Mouse (Mus musculus) heart, postnatal 0 days (tissue): ENCODE results near the gene Pts. TPM values are rescaled to one million over a fixed set of nuclear protein-coding genes. Genes with fewer than 3 reads are reported as not detected.

Experiments used
- ATAC-seq: fragments of 200-750 bp; cut with Nextera tagmentation; 2 replicates; pipeline ENCODE4 v1.8.0; 2017; ENCODE audit warnings: low read depth, moderate number of reproducible peaks, moderate library complexity; ENCODE audit not compliant: insufficient read depth
- DNase-seq: peaks from one replicate; pipeline ENCODE4 v3.0.0-alpha.2; 2016; ENCODE audit warnings: low spot score
- H3K27ac ChIP-seq: fragments of 300-500 bp; sonication (generic); 2 replicates; pipeline ENCODE4 v1.5.1; 2014; ENCODE audit warnings: low read depth, mild to moderate bottlenecking
- H3K27me3 ChIP-seq: fragments of 300-500 bp; sonication (generic); 2 replicates; pipeline ENCODE4 v1.6.1; 2014; ENCODE audit warnings: low read length, mixed read lengths; ENCODE audit not compliant: control insufficient read depth, insufficient read depth
- H3K36me3 ChIP-seq: fragments of 300-500 bp; sonication (generic); replicated peaks from 2 replicates; pipeline ENCODE4 v1.6.1; 2014; ENCODE audit warnings: low read length, mixed read lengths; ENCODE audit not compliant: control insufficient read depth, insufficient read depth
- H3K4me1 ChIP-seq: fragments of 300-500 bp; sonication (generic); 2 replicates; pipeline ENCODE4 v1.6.1; 2014; ENCODE audit warnings: antibody characterized with exemption; ENCODE audit not compliant: control insufficient read depth, insufficient read depth
- H3K4me2 ChIP-seq: fragments of 300-500 bp; sonication (generic); 2 replicates; pipeline ENCODE4 v1.6.1; 2014; ENCODE audit warnings: low read depth, mild to moderate bottlenecking, low read length, moderate library complexity
- H3K4me3 ChIP-seq: fragments of 300-500 bp; sonication (generic); 2 replicates; pipeline ENCODE4 v1.5.1; 2014; ENCODE audit warnings: low read depth, low read length
- H3K9ac ChIP-seq: fragments of 300-500 bp; sonication (generic); replicated peaks from 2 replicates; pipeline ENCODE4 v1.6.1; 2014; ENCODE audit warnings: low read depth, low read length, mixed read lengths
- H3K9me3 ChIP-seq: fragments of 300-500 bp; sonication (generic); replicated peaks from 2 replicates; pipeline ENCODE4 v1.6.1; 2016; ENCODE audit warnings: low read length; ENCODE audit not compliant: control insufficient read depth
- CTCF ChIP-seq: IDR thresholded peaks from 2 replicates; pipeline ENCODE4 v1.5.1; 2016; ENCODE audit warnings: antibody characterized with exemption, control low read depth, low read depth
- EP300 ChIP-seq: IDR thresholded peaks from 2 replicates; pipeline ENCODE4 v1.6.1; 2016; ENCODE audit warnings: antibody characterized with exemption, low read depth
- WGBS: fragments of 180-500 bp; shearing (Covaris S2); extraction: QIAGEN DNeasy Blood & Tissue Kit; methylation state at CpG from one replicate; pipeline ENCODE4 v1.1.7; 2014; 5-methylcytosine and 5-hydroxymethylcytosine counted together
- polyA plus RNA-seq: library from polyadenylated mRNA; unstranded; fragments of >200 nt; fragmentation: Nextera tagmentation; extraction: Ambion mirVana; gene quantifications from 2 replicates; pipeline ENCODE4 v1.2.1, GENCODE M21; 2015
- total RNA-seq: library from RNA; depleted of rRNA; stranded (reverse); fragments of >200 nt; gene quantifications from 2 replicates; pipeline ENCODE4 v1.2.3, GENCODE M21; 2014; ENCODE audit warnings: low replicate concordance

Pts gene
- total and polyA plus RNA-seq, 2 experiments from 2014 or later = 29.7 to 93.1 TPM

- DNase-seq = no peak
- Histone ChIP-seq H3K4me2 (peak overlapping the region; percentile 68), H3K9ac (peak overlapping the region; percentile 65), H3K27me3 (no peaks in the 10 kb centered on the region), H3K9me3 (no peaks in the 10 kb centered on the region), H3K36me3 (0 out of 2 replicates have a peak, but pooled peaks cover 3% of the 10 kb centered on the region), H3K4me1 (peaks cover 8% of the 10 kb centered on the region; the same call in 1 of the 2 replicates), H3K4me3 (peak overlapping the region; percentile 76), H3K27ac (no peak overlapping the region)
- no peak for TF ChIP-seq EP300
- TF ChIP-seq CTCF = no peak
- WGBS = 28% methylated on average over 7 of the region's 7 CpGs
- no peak for ATAC-seq
Measured at GRCm38 (mm10) chr9:50527860-50528259, 664 bp downstream of the Pts start.

- ATAC-seq (no peak), DNase-seq (no peak)
- no peak overlapping the region for H3K4me3 ChIP-seq
- WGBS = 77% methylated on average over 5 of the region's 5 CpGs
- peaks cover 8% of the 10 kb centered on the region; the same call in 1 of the 2 replicates for H3K4me1 ChIP-seq
- H3K9me3 ChIP-seq = no peaks in the 10 kb centered on the region
- H3K36me3 ChIP-seq = peaks cover 19% of the 10 kb centered on the region
- no peak overlapping the region for H3K4me2 ChIP-seq
- no peak overlapping the region for H3K27ac ChIP-seq
- no peaks in the 10 kb centered on the region for H3K27me3 ChIP-seq
- H3K9ac ChIP-seq = no peak overlapping the region
- TF ChIP-seq EP300 (no peak), CTCF (no peak)
Measured at GRCm38 (mm10) chr9:50525585-50525984, 2.9 kb downstream of the Pts start.

- Histone ChIP-seq H3K4me1 (peaks cover 8% of the 10 kb centered on the region; the same call in 1 of the 2 replicates), H3K4me3 (no peak overlapping the region), H3K27ac (no peak overlapping the region), H3K36me3 (peaks cover 19% of the 10 kb centered on the region), H3K4me2 (no peak overlapping the region), H3K9ac (no peak overlapping the region), H3K27me3 (no peaks in the 10 kb centered on the region), H3K9me3 (no peaks in the 10 kb centered on the region)
- ATAC-seq (no peak), DNase-seq (no peak)
- no peak for TF ChIP-seq CTCF
- TF ChIP-seq EP300 = no peak
- WGBS = 87% methylated on average over 5 of the region's 5 CpGs
Measured at GRCm38 (mm10) chr9:50524936-50525335, 3.6 kb downstream of the Pts start.

- DNase-seq (no peak), ATAC-seq (no peak)
- no peak overlapping the region for H3K9ac ChIP-seq
- no peaks in the 10 kb centered on the region for H3K27me3 ChIP-seq
- no peak overlapping the region for H3K27ac ChIP-seq
- H3K4me2 ChIP-seq = no peak overlapping the region
- TF ChIP-seq CTCF (no peak), EP300 (no peak)
- peaks cover 6% of the 10 kb centered on the region; the same call in 1 of the 2 replicates for H3K4me1 ChIP-seq
- no peaks in the 10 kb centered on the region for H3K9me3 ChIP-seq
- no peak overlapping the region for H3K4me3 ChIP-seq
- peaks cover 19% of the 10 kb centered on the region for H3K36me3 ChIP-seq
- 73% methylated on average over 5 of the region's 5 CpGs for WGBS
Measured at GRCm38 (mm10) chr9:50522574-50522973, 6.0 kb downstream of the Pts start.

- Histone ChIP-seq H3K27me3 (no peaks in the 10 kb centered on the region), H3K4me2 (no peak overlapping the region), H3K4me3 (no peak overlapping the region), H3K9ac (no peak overlapping the region), H3K4me1 (no peaks in the 10 kb centered on the region), H3K27ac (no peak overlapping the region), H3K36me3 (peaks cover 19% of the 10 kb centered on the region), H3K9me3 (no peaks in the 10 kb centered on the region)
- 47% methylated on average over 2 of the region's 2 CpGs for WGBS
- TF ChIP-seq EP300 (no peak), CTCF (peak; percentile 13; the same call in 1 of the 2 replicates)
- ATAC-seq (no peak), DNase-seq (no peak)
Measured at GRCm38 (mm10) chr9:50521562-50521961, 7.0 kb downstream of the Pts start.

GRCm38 (mm10) chr9:50520748-50521147, 7.8 kb downstream of the Pts start:
- WGBS = 57% methylated on average over 6 of the region's 6 CpGs

More at GRCm38 (mm10) chr9:50520748-50521147, 7.8 kb downstream of the Pts start:
- Histone ChIP-seq H3K27ac (no peak overlapping the region), H3K27me3 (no peaks in the 10 kb centered on the region), H3K9ac (no peak overlapping the region), H3K4me1 (no peaks in the 10 kb centered on the region), H3K4me2 (no peak overlapping the region), H3K36me3 (peaks cover 19% of the 10 kb centered on the region), H3K9me3 (no peaks in the 10 kb centered on the region), H3K4me3 (no peak overlapping the region)
- TF ChIP-seq CTCF (no peak), EP300 (no peak)
- DNase-seq (no peak), ATAC-seq (no peak)
